Mouse (Mus musculus) myocyte (in vitro differentiated cells): Measurements from ENCODE around the gene Cdca3.

Source experiments
- CEBPB ChIP-seq: IDR thresholded peaks from 2 replicates; pipeline ENCODE4 v1.6.1; 2011; ENCODE audit warnings: mild to moderate bottlenecking, moderate library complexity; ENCODE audit not compliant: poor library complexity, insufficient read depth, severe bottlenecking
- E2F4 ChIP-seq: IDR thresholded peaks from one replicate; pipeline ENCODE4 v1.6.1; 2011; ENCODE audit warnings: mild to moderate bottlenecking, control low read depth, moderate library complexity; ENCODE audit not compliant: insufficient read depth
- MAX ChIP-seq: IDR thresholded peaks from one replicate; pipeline ENCODE4 v1.6.1; 2011; ENCODE audit warnings: low read depth, mild to moderate bottlenecking, control low read depth
- MYOD1 ChIP-seq, 3 experiments: IDR thresholded peaks; one replicate each; pipeline ENCODE4 v1.6.1; 2011; ENCODE audit warnings: control low read depth in 2 of 3, low read depth in 2 of 3, mild to moderate bottlenecking in 2 of 3, moderate library complexity in 1 of 3; ENCODE audit not compliant: insufficient read length in 2 of 3, control insufficient read depth in 1 of 3
- MYOG ChIP-seq, 3 experiments: IDR thresholded peaks; one replicate each; pipeline ENCODE4 v1.6.1; 2011; ENCODE audit warnings: control low read depth in 2 of 3, low read depth in 2 of 3, mild to moderate bottlenecking in 2 of 3; ENCODE audit not compliant: insufficient read length in 2 of 3, control insufficient read depth in 1 of 3, insufficient read depth in 1 of 3
- POLR2A ChIP-seq: IDR thresholded peaks from one replicate; pipeline ENCODE4 v1.6.1; 2011; ENCODE audit warnings: low read depth, mild to moderate bottlenecking, control low read depth, moderate library complexity; ENCODE audit not compliant: insufficient read length
- POLR2AphosphoS2 ChIP-seq: IDR thresholded peaks from one replicate; pipeline ENCODE4 v1.6.1; 2011; ENCODE audit warnings: low read depth, control low read depth; ENCODE audit not compliant: insufficient read length
- REST ChIP-seq: IDR thresholded peaks from one replicate; pipeline ENCODE4 v1.6.1; 2011; ENCODE audit warnings: mild to moderate bottlenecking, control low read depth, moderate library complexity; ENCODE audit not compliant: insufficient read depth, insufficient read length
- SRF ChIP-seq: IDR thresholded peaks from one replicate; pipeline ENCODE4 v1.6.1; 2011; ENCODE audit warnings: low read depth; ENCODE audit not compliant: control insufficient read depth, insufficient read length
- TCF12 ChIP-seq: IDR thresholded peaks from one replicate; pipeline ENCODE4 v1.6.1; 2011; ENCODE audit warnings: mild to moderate bottlenecking, control low read depth; ENCODE audit not compliant: poor library complexity, insufficient read depth, severe bottlenecking

DNA sequence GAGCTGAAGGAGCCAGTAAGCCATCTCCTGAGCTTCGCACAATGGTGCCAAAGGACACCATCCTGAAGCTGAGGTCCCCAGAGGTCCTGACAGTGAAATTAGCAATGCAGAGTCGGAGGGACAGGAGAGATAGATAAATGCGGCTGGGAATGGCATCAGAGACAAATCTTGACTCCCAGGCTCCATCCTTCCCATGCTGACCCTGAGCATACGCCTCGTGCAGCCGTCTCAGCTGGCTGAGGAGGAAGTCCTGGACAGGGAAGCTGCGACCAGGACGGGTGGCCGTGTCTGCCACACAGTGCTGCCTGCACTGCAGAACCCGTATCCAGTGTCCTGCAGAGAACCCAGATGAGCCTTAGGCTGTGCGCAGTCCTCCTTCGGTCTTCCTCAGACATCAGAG lies 25.3 kb downstream of the Cdca3 start:
- TF ChIP-seq POLR2A (no peak), E2F4 (no peak), MYOG (IDR thresholded peaks at IDR 0.05; ENCODE audit: control insufficient read depth in 1 of 3, insufficient read depth in 1 of 3, insufficient read length in 2 of 3, low read depth in 2 of 3) (no peak), CEBPB (no peak), REST (no peak), MYOD1 (IDR thresholded peaks at IDR 0.05; ENCODE audit: control insufficient read depth in 1 of 3, insufficient read length in 2 of 3, low read depth in 2 of 3) (no peak), MAX (no peak), POLR2AphosphoS2 (no peak), TCF12 (no peak), SRF (no peak)
